Mouse (Mus musculus) inflammation-experienced regulatory T-cells, adult 6 months (primary cell): ENCODE measurements around the gene Tedc1. TPM values are rescaled to one million over a fixed set of nuclear protein-coding genes. Genes with fewer than 3 reads are reported as not detected.
"Not testable (repeated sequence)": the region's sequence is repeated elsewhere in the genome, so short reads cannot be mapped to it uniquely, and the experiment has no call there.

ENCODE experiments used
- ATAC-seq: one replicate; pipeline ENCODE4 v1.8.0; 2017
- polyA plus RNA-seq, 3 experiments: library from polyadenylated mRNA; unstranded; fragments of 100-300 nt; shearing (Covaris generic); gene quantifications; one replicate each; pipeline ENCODE4 v1.2.1; 2017

Tedc1 gene
- polyA plus RNA-seq, 3 experiments from 2014 or later, result 0.90 to 12.3 (median 3.1) TPM

DNA sequence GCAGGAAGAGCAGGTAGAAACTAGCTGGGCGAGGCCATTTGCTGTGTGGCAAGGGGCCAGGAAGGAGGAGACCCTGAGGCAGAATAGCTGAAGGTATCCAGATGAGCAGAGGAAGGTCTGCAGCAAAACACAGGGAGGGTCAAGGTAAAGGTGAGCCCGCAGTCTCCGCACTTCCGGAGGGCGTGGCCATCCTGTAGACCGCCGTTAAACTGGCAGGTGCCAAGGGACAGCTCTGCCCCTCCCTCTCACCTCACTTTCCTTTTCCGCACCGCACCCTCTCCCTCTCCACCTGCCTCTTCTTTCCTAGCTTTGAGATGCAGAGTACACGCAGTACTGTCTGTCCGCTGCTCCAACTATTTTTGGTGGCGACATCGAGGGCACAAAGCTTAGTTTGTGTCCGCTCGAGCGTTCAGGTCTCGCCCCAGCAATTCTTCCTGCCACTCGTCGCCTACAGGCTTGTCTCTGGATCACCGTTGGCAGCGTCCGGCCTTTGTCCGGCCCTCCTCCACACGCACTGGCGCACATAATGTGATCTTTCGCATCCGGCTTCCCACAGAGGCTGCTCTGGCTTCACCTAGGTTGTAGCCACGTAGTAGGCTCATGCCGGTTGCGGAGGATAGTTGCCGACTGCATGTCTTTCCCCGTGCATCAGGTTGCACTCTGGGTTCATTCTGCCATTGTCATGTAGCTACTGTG lies 997 bp upstream of the Tedc1 start:
- ATAC-seq, result peak; percentile 5

DNA sequence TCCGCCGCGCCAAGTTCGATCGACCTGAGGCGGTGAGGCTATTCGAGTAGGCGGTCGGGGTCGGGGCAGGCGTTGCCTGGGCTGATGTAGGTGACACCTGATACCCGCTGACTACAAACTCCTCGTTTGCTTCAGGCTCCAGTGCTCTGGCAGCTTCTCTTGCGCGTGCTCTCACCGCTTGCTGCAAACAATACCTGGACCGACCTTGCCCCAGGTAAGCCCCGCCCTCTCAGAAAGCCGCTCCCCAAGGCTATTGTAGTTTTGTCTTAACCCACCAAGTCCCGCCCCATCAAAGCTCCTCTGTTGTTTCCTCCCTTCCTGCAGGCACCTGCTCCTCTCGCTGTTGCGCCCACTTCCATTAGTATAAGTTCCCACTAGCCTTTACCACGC lies 314 bp downstream of the Tedc1 start:
- ATAC-seq, result no peak

DNA sequence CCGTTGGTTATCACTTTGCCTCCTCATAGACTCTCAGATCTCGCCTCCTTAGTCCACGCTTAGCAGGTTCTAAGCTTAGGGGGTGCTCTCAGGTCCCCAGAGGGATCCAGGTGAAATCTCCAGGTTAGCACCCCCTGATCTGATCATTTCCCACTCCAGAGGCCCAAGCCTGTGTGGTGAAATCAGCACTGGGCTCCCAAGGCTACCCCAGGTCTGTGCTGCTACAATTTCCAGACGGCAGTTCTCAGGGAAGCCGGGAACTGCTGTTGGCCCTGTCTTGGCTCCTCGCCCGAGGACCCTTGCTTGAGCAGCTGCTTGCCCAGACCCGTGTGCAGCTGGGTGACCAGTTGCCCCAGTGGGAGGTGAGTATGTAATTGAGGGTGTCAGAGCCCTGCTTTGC lies 781 bp downstream of the Tedc1 start:
- ATAC-seq, result no peak

DNA sequence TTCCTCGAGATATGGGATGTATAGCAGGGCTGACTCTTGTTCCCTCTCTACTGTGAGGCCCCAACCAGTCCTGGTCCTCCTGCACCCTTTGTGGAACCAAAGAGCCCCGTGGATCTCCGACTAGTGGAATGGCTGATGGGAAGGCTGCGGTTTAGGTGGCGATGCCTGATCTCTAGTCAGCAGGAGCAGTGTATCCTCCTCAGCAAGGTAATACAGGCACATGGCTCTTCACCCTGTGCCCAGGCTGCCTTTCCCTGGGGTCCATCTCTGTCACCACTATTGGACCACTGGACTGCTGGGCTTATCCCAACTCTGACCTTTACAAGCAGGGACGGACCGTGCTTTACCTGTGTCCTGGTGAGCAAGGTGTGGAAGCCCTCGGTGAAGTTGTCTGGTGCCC lies 1.3 kb downstream of the Tedc1 start:
- ATAC-seq, result no peak

DNA sequence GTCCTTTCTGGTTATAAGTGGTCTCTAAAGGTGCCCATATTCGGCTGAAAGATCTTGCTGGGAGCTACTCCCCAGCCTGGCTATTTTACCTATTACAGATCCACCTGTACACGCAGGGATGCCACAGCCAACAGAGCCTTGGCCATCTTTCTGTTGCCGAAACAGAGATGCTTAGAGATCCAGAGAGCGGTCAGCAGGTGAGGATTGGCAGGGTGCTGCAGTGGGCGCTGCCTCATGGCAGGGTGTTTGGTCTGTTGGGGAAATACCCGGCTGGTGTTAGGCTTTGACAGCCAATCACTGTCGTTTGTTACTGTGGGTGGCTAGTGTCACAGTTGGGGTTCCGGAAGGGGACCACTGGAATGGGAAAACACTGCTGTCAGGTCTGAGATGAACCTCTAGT lies 1.8 kb downstream of the Tedc1 start:
- no peak for ATAC-seq

DNA sequence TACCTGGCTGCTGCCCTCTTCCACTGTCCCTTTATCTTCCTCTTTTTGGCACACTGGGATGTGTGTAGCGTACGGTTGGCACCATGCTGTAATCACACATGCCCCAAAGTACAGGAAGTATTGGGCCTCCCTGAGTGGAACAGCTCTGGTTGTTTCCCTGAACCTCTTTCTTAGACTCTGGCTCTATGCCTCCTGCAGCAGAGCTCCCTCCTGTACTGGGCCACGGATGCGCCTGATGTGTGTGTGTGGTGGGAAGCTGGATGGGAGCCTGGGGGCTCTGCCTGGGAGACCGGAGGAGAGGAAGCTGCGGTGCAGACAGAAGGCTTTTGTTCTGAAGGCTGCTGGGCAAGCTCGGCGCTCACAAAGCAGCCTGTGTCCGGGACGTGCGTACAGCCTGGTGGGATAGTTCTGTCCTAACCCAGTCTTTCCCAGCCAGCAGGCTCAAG lies 7.4 kb downstream of the Tedc1 start:
- ATAC-seq, result no peak

DNA sequence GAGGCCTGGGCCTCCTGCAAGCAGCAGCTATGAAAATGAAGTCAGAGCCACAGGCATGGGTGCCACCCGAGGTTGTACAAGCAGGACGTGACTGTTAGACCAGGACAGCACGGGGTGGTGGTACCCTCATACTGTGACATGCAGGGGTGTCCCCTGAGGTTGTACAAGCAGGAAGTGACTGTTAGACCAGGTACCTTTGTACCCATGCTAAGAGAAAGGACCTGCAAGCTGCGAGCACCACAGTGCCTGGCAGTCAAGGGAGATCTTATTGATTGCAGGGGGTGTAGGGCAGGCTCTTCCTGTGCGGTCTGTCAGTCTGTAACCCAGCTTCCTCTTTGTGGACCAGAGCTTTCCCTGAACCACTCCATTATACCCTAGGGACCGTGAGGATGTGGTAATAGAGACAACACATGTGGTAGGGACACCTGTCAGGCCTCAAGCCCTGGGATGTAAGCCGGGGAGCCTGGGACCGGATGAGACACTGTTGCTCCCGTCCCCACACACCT lies 11.9 kb downstream of the Tedc1 start:
- ATAC-seq, result peak; percentile 93

DNA sequence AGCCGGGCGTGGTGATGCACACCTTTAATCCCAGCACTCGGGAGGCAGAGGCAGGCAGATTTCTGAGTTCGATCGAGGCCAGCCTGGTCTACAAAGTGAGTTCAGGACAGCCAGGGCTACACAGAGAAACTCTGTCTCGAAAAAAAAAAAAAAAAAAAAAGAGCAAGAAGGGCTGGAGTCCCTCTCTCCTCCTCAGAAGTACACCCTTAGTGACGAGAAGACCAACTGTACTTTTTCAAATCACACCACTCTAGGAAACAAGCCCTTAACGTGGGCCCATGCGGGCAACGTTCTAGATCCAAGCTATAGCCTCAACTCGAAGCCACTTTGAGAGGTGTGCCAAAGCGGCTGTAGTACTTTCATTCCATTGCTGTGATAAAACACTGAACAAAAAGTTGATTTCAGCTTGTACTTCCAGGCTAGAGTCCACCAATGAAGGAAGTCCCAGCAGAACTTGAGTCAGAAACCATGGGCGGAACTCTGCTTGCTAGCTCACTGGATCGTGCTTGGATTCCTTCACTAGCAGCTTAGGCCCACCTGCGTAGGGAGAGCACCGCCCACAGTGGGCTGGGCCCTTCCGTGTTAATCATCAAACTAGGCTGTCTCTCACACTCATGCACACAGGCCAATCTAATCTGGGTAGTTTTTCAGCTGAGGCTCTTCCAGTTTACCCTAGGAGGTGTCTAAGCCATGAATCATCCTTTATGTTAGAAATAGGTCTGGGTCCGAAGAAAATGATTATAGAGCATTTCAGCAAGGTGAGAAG lies 20.9 kb downstream of the Tedc1 start:
- no peak for ATAC-seq

DNA sequence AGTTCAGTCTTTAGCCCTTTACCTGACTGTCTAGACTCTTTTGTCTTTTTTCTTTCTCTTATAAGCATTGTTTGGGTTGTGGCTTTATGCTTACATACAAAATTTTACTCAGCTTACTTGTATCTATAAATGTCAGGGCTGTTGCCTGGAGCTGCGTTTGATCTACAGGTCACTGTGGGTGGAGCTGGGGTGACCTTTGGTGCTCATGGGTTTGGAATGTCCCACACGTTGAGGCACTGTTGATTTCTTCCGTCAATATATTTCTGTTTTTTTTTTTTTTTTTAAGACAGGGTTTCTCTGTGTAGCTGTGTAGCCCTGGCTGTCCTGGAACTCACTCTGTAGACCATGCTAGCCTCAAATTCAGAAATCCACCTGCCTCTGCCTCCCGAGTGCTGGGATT lies 24.8 kb downstream of the Tedc1 start:
- ATAC-seq, result no peak

DNA sequence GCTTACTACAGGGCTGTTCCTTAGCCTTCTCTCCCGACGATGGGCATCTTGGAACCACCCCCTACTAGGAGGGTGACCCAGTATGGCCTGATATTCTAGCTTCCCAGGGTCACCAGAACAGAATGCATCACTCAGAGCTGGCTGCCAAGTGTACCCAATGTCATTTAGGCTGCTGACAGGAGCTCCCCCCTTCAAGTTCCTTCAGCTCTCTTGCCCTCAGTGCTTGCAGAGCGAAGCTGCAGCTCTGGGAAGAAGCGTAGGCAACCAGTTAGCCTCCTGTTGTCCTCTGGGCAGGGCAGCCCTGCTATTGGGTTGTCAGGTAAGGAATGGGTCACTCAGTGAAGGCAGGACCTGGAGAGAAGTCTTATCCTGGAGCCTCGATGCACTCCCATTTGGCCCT lies 28.7 kb downstream of the Tedc1 start:
- no peak for ATAC-seq

DNA sequence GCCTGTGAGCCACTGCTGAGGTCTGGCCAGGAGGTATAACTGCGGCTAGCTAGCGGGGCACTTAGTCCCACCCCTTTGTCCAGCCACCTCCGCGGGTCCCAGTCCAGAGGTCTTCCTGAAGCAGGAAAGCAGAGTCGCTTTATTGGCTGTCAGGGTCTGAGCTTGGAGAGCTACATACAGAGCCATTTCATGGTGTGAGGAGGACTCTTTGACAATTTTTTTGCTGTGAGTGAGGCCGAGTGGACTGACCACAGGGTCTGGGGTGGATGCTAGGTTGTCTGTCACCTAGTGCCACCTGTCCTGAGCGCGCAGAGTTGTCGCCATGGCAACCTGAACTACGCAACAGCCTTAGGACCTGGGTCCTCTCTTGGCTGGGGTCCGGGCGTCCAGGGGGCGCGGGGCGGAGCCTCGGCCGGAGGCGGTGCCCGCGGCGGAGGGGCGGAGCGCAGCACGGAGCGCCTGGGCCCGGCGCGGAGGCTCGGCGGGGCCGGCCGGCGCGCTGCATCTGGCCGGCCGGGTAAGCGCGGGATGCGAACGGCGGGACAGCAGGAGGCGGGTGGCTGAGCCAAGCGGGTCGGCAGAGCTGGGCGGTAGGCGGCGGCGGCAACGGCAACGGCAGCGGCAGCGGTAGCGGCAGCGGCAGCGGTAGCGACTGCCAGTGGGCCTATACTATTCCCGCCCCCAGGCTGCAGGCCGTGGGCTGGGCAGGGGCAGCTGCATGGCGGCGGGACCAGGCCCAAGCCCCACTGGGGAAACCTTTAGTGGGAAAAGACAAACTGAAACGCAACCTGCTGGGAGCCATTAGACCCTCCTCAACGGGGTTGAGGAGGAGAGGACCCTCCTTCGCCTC lies 29.4 kb downstream of the Tedc1 start, which contains the start of gene Tmem121:
Gene Tmem121, plus strand, starts transcription at position 489 of the 850 bp plus-strand sequence.
- no peak for ATAC-seq

DNA sequence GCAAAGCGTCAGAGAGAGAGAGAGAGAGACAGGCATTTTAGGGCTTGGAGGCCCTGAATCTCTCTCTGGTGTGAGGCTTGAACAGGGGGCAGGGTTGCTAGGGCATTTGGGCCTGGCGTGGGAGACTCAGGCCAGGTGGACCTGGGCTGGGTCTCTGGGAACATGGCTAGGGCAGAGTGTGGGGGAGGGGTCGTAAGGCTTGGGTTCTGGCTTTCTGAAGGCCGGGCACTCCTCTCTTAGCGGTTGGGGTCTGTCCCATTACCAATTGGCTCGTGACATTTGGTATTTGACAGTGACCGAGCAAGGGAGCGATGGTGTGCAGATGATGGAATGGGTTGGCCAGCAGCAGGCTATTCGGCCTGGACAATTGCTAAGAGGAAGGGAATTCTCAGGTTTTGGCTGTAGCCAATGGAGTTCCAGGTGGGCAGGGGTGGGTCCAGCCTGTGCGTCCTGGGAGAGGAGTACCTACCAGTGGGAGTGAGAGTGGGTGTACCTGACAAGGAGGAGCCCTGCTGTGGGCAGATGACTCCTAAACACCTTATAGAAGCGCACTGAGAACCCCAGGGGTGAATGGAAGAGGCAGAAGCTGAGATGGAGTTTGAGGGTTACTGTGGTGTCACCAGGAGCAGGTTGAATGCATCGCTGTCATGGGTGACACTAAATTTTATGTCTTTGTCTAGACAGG lies 30.2 kb downstream of the Tedc1 start:
- no peak for ATAC-seq

DNA sequence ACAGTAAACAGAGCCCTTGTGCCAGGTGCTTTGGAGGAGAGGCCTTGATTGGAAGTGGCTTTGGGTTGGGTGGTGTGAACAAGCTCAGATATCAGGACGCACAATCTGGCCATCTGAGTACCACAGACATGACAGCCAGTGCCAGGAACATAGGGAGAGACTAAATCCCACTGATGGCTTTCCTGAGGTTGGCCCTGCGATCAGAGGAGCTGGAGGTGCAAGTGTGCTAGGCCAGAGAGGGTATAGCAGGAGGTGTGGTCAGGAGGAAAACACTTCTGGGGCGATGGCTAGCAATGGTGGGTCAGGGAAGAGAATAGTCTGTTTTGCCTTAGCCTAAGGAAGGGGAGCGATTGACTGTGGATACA lies 30.8 kb downstream of the Tedc1 start:
- no peak for ATAC-seq

DNA sequence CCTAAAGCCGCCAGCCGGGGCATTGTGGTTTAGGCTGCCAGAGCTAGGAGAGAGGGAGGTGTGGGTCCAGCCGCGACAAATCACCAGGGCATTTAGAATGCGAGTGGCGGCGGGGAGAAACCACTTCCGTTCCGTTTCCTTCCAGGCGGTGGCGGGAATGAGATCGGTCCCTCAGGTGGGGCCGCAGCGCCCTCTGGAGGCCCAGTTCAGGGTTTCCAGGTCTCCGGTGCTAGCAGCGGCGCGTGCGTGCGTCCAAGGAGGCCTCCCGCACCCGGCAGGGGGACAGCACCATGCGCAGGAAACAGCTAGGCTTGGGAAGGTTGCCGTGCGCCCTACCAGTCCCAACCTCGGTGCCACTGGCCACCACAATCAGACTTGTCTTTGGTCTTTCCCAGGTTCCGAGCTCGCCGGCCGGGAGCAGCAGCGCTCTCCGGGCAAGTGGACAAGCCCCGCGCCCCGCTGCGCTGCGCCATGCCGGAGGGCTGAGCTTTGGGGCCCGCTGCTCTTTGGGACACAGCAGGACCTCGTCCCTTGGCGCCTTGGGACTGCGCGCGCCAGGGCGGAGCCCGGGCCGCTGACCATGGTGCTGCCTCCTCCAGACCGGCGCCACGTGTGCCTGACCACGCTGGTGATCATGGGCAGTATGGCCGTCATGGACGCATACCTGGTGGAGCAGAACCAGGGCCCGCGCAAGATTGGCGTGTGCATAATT lies 31.5 kb downstream of the Tedc1 start:
- peak; percentile 82 for ATAC-seq

DNA sequence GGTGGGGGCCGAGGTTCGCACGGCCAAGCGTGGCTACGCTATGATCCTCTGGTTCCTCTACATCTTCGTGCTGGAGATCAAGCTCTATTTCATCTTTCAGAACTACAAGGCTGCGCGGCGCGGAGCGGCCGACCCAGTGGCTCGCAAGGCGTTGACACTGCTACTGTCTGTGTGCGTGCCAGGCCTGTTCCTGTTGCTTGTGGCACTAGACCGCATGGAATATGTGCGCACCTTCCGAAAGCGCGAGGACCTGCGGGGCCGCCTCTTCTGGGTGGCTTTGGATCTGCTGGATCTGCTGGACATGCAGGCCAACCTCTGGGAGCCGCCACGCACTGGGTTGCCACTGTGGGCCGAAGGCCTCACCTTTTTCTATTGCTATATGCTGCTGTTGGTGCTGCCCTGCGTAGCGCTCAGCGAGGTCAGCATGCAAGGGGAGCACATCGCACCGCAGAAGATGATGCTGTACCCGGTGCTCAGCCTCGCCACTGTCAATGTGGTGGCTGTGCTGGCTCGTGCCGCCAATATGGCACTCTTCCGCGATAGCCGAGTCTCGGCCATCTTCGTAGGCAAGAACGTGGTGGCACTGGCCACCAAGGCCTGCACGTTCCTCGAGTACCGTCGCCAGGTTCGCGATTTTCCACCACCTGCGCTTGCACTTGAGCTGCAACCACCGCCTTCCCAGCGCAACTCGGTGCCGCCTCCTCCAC lies 32.3 kb downstream of the Tedc1 start:
- no peak for ATAC-seq

DNA sequence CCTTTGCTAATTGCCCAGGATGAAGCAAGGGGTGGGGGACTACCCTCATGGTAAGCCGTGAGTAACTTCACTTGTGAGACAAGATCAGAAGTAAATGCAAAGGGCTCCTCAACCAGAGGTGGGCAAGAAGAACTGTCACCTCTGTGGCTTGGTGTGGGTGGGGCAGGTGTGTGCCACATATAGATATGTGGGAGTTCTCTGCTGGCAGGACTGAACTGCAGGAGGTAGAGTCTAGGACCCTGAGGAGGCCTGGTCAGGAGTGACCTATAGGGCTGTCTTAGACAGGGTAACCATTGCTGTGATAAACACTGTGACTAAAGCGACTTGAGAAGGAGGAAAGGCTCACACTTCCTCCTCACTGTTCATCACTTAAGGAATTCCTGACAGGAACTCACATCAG lies 37.2 kb downstream of the Tedc1 start:
- no peak for ATAC-seq

DNA sequence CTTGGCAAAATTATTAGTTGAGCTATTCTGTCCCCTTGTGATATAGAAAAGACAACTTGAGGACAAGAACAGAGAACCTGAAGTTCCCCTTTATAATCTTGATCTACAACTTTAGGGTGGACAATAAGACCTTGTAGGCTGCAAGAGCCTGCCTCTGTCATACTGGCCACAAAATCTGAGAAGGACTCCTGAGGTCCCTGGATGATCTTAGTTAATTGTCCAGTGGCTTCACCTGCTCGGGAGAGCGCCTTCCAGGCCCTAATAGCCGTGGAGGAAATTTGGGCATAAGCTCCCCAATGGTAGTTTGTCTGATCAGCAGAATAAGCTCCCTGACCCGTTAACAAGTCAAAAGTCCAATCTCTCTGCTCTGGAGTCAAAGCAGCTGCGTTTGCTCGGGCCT lies 42.9 kb downstream of the Tedc1 start:
- ATAC-seq, result not testable (repeated sequence)

DNA sequence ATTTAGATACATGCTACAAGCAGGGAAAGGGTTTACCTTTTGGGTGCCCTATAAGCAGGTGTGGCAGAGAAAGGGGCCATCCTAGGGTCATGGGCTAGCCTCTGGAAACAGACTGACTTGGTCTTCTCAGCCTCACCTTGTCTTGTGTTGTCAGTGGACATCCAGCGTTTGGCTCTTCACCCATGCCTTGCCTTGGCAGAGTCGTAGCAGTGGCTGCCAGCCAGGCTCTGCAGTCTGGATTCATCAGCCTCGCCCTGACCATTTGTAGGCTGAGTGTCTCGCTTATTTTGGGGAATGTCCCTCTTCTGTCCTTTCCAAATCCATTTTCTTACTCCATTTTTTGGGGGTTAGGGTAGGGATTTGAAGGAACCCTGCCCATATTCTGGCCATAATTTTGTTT lies 45.1 kb downstream of the Tedc1 start:
- ATAC-seq, result no peak

DNA sequence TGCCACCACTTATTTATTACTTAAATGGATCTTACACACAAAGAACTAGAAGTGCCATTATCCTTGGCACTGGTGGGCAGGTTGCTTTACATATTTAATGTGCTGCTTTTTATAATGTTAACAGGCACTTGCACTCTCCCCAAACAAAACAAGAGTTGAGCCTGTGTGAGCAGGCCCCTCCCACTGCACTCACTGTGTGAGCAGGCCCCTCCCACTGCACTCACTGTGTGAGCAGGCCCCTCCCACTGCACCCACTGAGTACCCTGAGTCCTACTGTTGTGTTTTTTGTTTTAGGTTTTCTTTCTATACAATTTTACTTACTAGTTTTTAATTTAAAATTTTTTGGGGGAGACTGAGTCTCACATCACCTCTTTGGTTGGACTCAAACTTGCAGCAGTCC lies 45.8 kb downstream of the Tedc1 start:
- ATAC-seq, result no peak

DNA sequence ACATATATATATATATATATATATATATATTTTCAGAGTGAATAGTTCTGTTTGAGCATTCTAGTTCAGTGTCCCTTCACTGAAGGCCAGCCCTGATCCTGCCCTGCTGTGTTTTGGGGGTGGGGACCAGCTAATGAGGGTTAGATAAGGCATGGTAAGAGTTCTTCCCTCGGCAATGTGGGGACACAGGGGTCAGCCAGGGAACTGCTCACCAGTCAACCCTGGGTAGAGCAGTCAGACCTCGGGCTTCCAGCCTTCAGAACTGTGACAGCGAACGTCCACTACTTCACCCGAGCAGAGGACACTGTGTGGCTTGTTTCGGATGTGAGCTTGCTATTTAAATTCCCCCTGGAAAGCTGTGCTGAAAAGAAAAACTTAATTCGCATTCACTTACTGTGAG lies 47.3 kb downstream of the Tedc1 start:
- ATAC-seq, result no peak

DNA sequence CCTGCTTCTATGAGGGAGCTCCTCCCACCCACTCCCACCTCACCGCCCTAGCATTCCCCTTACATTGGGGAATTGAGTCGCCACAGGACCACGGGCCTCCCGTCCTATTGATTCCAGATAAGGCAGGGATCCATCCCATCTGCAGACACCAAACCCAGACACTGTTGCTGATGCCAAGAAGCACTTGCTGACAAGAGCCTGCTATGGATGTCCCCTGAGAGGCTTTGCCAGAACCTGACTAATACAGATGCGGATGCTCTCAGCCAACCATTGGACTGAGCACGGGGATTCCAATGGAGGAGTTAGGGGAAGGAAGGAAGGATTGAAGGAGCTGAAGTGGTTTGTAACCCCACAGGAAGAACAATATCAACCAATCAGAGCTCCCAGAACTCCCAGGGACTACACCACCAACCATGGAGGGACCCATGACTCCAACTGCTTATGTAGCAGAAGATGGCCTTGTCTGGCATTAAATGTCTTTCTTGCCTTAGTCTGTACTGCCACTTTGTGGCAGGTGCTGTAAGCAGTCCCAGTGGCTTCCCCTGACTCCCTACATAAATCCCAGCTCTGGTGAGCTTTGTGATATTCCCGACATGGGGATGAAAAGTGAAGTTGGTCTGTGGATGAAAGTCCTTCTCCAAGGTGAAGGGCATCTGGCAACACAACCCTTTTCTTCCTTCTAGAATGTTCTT lies 49.2 kb downstream of the Tedc1 start:
- ATAC-seq, result no peak
